Mouse (Mus musculus): Measurements from ENCODE around the gene 4930519P11Rik. TPM values are rescaled to one million over a fixed set of nuclear protein-coding genes. Genes with fewer than 3 reads are reported as not detected.

Gene 4930519P11Rik
- polyA plus RNA-seq, 1 experiment from 2014 or later, result not detected

DNA sequence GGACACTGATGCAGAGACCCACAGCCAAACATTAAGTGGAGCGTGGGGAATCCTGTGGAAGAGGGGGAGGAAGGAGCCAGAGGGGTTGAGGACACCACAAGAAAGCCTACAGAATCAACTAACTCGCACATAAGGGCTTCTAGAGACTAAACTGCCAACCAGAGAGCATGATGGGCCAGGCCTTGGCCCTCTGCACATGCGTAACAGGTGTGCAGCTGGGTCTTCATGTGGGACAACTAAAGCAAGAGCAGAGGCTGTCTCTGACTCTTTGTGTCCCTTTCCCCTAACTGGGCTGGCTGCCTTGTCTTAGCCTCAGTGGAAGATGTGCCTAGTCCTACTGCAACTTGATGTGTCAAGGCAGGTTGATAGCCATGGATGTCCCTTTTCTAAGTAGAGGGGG is 3.8 kb upstream of the 4930519P11Rik start:
- no peak overlapping the region for H3K27ac ChIP-seq (replicated peaks; ENCODE audit: low read depth, low read length)
- H3K4me1 ChIP-seq (ENCODE audit: control insufficient read depth, insufficient read depth, low read length), result no peaks in the 10 kb centered on the region
- no peak overlapping the region for H3K9ac ChIP-seq (replicated peaks; ENCODE audit: low read length)
- no peak overlapping the region for H3K4me2 ChIP-seq (ENCODE audit: low read depth, low read length)
- ATAC-seq (replicated peaks; ENCODE audit: insufficient number of reproducible peaks, low FRiP score, low TSS enrichment, low read depth) (no peak), DNase-seq (ENCODE audit: low spot score) (no peak)
- no peaks in the 10 kb centered on the region for H3K27me3 ChIP-seq (ENCODE audit: control insufficient read depth, insufficient read depth, low read length)
- H3K4me3 ChIP-seq (ENCODE audit: low read depth, low read length), result no peak overlapping the region
- H3K9me3 ChIP-seq (replicated peaks; ENCODE audit: control insufficient read depth, low read length), result no peaks in the 10 kb centered on the region
- no peaks in the 10 kb centered on the region for H3K36me3 ChIP-seq (replicated peaks; ENCODE audit: control insufficient read depth, insufficient read depth, low read depth, low read length)
- 86% methylated on average over 3 of the region's 3 CpGs for WGBS

DNA sequence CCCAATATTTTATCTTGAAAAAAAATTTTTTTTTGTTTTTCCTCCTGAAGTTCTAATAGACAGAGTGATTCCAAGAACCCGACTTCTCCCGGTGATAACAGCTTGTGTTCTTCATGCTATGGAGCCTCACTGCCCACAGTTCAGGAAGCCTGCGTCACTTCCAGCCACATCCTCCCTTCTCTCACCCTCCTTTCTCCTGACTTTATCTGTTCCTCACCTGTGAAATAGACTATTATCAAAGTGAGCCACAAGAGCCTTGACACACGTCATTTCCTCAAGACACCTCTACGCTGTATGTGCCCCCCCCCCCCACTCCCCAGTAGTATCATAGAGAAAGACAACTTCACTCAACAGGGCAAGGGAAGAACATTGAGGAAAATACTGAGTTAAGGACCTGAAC is 2.4 kb upstream of the 4930519P11Rik start:
- H3K4me1 ChIP-seq (ENCODE audit: control insufficient read depth, insufficient read depth, low read length), result no peaks in the 10 kb centered on the region
- no peaks in the 10 kb centered on the region for H3K27me3 ChIP-seq (ENCODE audit: control insufficient read depth, insufficient read depth, low read length)
- H3K9me3 ChIP-seq (replicated peaks; ENCODE audit: control insufficient read depth, low read length), result no peaks in the 10 kb centered on the region
- DNase-seq (ENCODE audit: low spot score) (no peak), ATAC-seq (replicated peaks; ENCODE audit: insufficient number of reproducible peaks, low FRiP score, low TSS enrichment, low read depth) (no peak)
- no peak overlapping the region for H3K9ac ChIP-seq (replicated peaks; ENCODE audit: low read length)
- no peaks in the 10 kb centered on the region for H3K36me3 ChIP-seq (replicated peaks; ENCODE audit: control insufficient read depth, insufficient read depth, low read depth, low read length)
- H3K27ac ChIP-seq (replicated peaks; ENCODE audit: low read depth, low read length), result no peak overlapping the region
- no peak overlapping the region for H3K4me2 ChIP-seq (ENCODE audit: low read depth, low read length)
- no peak overlapping the region for H3K4me3 ChIP-seq (ENCODE audit: low read depth, low read length)
- WGBS, result 90% methylated on average over 5 of the region's 5 CpGs

DNA sequence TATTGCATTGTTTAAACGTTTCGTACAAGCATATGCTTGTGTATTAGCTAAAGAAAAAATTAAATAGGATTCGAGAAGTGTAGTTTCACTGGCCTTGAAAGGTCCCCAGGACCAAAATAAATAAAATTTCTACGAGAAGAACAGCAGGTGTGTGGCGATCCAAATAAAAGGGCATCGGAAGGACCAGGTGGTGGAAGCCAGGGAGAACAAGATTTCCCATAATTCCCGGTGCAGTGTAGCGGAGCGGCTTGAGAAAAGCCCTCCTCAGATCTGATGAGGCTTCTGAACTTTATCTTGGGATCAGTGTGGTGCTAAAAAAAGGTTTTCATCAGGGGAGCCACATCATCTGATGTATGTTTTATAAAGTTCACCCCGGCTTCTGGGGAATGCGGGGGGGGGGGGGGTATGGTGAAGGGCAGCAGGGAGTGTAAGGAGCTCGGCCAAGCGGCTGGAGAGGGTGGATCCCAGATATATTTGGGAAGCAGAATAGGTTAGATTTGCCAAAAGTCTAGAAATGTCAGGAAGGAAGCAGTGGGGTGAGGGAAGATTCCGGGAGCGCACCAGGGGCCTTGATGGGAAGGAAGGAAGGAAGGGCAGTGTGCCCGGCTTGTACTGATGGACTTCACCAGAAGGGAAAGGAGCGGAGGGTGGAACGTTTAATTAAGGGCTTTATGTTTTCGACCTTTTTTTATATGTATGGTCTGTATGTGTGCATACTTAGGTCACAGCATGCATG is 1.8 kb upstream of the 4930519P11Rik start:
- WGBS, result 76% methylated on average over 19 of the region's 19 CpGs
- Histone ChIP-seq H3K27ac (replicated peaks; ENCODE audit: low read depth, low read length) (no peak overlapping the region), H3K4me1 (ENCODE audit: control insufficient read depth, insufficient read depth, low read length) (no peaks in the 10 kb centered on the region), H3K9ac (replicated peaks; ENCODE audit: low read length) (no peak overlapping the region), H3K4me2 (ENCODE audit: low read depth, low read length) (no peak overlapping the region), H3K9me3 (replicated peaks; ENCODE audit: control insufficient read depth, low read length) (no peaks in the 10 kb centered on the region), H3K4me3 (ENCODE audit: low read depth, low read length) (no peak overlapping the region), H3K27me3 (ENCODE audit: control insufficient read depth, insufficient read depth, low read length) (no peaks in the 10 kb centered on the region), H3K36me3 (replicated peaks; ENCODE audit: control insufficient read depth, insufficient read depth, low read depth, low read length) (no peaks in the 10 kb centered on the region)
- ATAC-seq (replicated peaks; ENCODE audit: insufficient number of reproducible peaks, low FRiP score, low TSS enrichment, low read depth), result no peak
- DNase-seq (ENCODE audit: low spot score), result no peak

DNA sequence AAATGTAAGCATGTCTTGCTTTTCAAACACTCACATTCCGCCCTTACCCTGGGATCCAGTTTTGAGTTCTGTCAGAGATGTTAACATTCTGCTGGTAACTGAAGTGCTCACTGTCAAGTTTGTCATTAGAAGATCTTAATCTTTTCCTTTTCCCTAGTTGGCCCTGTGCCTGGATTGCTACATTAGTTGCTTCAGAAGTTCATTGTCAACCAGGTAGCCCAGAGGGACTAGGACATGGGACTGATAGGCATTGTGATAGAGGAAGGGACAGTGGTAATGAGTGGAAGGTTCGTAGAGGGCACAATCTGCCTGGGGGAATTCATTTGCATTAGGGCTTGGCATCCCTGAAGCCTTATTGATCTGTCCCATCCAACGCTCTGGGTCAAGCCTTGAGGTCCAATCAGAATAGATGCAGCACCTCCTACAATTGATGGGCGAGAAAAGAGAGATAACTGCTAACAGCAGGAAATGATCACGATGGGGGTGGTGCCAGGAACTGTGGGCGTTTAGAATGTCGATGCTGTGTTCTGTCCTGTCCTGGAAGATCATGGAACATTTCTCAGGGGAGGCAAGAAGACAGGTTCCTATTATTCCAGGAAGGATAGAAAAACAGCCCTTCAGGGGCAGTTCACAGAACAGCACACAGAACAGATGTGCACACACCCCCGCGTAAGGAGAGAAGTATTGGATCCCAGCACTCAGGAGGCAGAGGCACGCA is 4.0 kb downstream of the 4930519P11Rik start:
- Histone ChIP-seq H3K4me2 (ENCODE audit: low read depth, low read length) (no peak overlapping the region), H3K9me3 (replicated peaks; ENCODE audit: control insufficient read depth, low read length) (no peaks in the 10 kb centered on the region), H3K4me1 (ENCODE audit: control insufficient read depth, insufficient read depth, low read length) (no peaks in the 10 kb centered on the region), H3K9ac (replicated peaks; ENCODE audit: low read length) (no peak overlapping the region), H3K36me3 (replicated peaks; ENCODE audit: control insufficient read depth, insufficient read depth, low read depth, low read length) (no peaks in the 10 kb centered on the region), H3K27ac (replicated peaks; ENCODE audit: low read depth, low read length) (no peak overlapping the region), H3K27me3 (ENCODE audit: control insufficient read depth, insufficient read depth, low read length) (no peaks in the 10 kb centered on the region), H3K4me3 (ENCODE audit: low read depth, low read length) (no peak overlapping the region)
- ATAC-seq (replicated peaks; ENCODE audit: insufficient number of reproducible peaks, low FRiP score, low TSS enrichment, low read depth), result no peak
- DNase-seq (ENCODE audit: low spot score), result no peak
- 60% methylated on average over 10 of the region's 10 CpGs for WGBS

DNA sequence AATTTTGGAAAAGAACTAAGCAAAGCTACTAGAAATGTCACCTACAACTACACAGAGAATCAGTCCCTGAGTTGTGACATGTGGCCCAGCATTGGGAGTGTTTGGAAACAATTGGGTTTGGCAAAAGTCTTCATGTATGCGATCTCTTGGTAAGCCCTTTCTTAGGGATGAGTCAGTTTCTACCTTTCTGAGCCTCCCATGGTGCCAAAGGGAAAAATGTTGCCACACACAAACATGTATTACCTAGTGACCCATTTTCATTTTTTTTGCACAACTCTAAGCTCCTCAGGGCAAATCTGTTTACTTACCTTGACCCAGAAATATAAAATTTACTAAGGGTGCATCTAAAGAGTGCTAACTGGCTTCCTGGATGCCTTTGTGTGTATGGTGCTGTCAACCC is 6.3 kb downstream of the 4930519P11Rik start:
- no peak overlapping the region for H3K4me2 ChIP-seq (ENCODE audit: low read depth, low read length)
- H3K4me1 ChIP-seq (ENCODE audit: control insufficient read depth, insufficient read depth, low read length), result no peaks in the 10 kb centered on the region
- DNase-seq (ENCODE audit: low spot score) (no peak), ATAC-seq (replicated peaks; ENCODE audit: insufficient number of reproducible peaks, low FRiP score, low TSS enrichment, low read depth) (no peak)
- WGBS, result 90% methylated on average over 1 of the region's 1 CpGs
- H3K9me3 ChIP-seq (replicated peaks; ENCODE audit: control insufficient read depth, low read length), result no peaks in the 10 kb centered on the region
- no peak overlapping the region for H3K9ac ChIP-seq (replicated peaks; ENCODE audit: low read length)
- H3K36me3 ChIP-seq (replicated peaks; ENCODE audit: control insufficient read depth, insufficient read depth, low read depth, low read length), result no peaks in the 10 kb centered on the region
- H3K27ac ChIP-seq (replicated peaks; ENCODE audit: low read depth, low read length), result no peak overlapping the region
- no peaks in the 10 kb centered on the region for H3K27me3 ChIP-seq (ENCODE audit: control insufficient read depth, insufficient read depth, low read length)
- no peak overlapping the region for H3K4me3 ChIP-seq (ENCODE audit: low read depth, low read length)

DNA sequence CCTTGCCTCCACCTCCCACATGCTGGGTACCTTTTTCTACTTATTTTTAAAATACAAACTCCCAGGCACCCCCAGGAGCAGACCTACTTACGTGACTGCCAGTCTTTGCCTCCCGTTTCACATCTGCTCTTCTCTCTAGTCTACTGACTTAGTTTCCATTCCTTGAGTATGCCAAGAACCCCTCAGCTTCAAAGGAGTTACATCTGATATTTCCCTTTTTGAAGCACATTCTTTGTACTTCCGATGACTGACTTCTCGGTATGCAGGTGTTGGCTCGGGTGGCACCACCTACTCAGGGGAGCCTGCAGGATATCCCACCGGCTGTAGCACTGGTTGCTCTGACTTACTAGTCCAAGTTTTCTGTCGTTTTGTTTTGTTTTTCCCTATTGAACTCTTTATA is 9.1 kb downstream of the 4930519P11Rik start:
- no peak for ATAC-seq (replicated peaks; ENCODE audit: insufficient number of reproducible peaks, low FRiP score, low TSS enrichment, low read depth)
- no peaks in the 10 kb centered on the region for H3K36me3 ChIP-seq (replicated peaks; ENCODE audit: control insufficient read depth, insufficient read depth, low read depth, low read length)
- H3K27me3 ChIP-seq (ENCODE audit: control insufficient read depth, insufficient read depth, low read length), result no peaks in the 10 kb centered on the region
- peak overlapping the region; percentile 18 for H3K4me3 ChIP-seq (ENCODE audit: low read depth, low read length)
- peak overlapping the region; percentile 39 for H3K4me2 ChIP-seq (ENCODE audit: low read depth, low read length)
- no peaks in the 10 kb centered on the region for H3K4me1 ChIP-seq (ENCODE audit: control insufficient read depth, insufficient read depth, low read length)
- no peak overlapping the region for H3K27ac ChIP-seq (replicated peaks; ENCODE audit: low read depth, low read length)
- 37% methylated on average over 7 of the region's 7 CpGs for WGBS
- H3K9ac ChIP-seq (replicated peaks; ENCODE audit: low read length), result no peak overlapping the region
- H3K9me3 ChIP-seq (replicated peaks; ENCODE audit: control insufficient read depth, low read length), result no peaks in the 10 kb centered on the region
- no peak for DNase-seq (ENCODE audit: low spot score)

DNA sequence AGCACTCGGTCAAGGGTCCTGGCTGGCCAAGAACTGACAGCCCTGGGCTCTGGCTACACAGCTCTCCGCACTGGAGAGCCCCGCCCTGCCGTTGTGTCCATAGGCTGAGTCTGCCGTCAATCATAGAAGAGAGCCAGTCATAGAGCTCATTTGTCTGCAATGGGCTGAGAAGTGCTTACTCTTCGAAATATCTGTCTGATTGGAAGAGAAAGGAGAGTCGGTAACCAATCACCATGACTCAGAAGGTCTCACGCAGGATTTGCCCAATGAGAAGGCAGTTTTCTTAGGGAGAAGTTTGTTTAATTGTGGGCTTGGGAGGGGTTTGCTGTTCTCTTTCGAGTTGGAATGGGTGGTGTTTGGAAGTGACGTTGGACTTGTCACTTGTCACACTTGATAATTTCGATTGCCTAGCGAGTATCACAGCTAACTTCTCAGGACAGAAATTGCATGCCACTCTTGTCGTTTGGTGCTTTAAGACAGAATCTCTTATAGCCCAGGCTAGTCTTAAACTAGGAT is 9.5 kb downstream of the 4930519P11Rik start, which contains the start of gene Pxmp4:
TSS of gene Pxmp4 (minus strand) at position 71 of the 516 bp plus-strand sequence.
- Histone ChIP-seq H3K9ac (replicated peaks; ENCODE audit: low read length) (peak within 1 kb of the TSS; percentile 75), H3K27ac (replicated peaks; ENCODE audit: low read depth, low read length) (no peak within 1 kb of the TSS), H3K4me3 (ENCODE audit: low read depth, low read length) (peak within 1 kb of the TSS; percentile 70), H3K36me3 (replicated peaks; ENCODE audit: control insufficient read depth, insufficient read depth, low read depth, low read length) (no peaks in the 10 kb centered on the region), H3K9me3 (replicated peaks; ENCODE audit: control insufficient read depth, low read length) (no peaks in the 10 kb centered on the region), H3K27me3 (ENCODE audit: control insufficient read depth, insufficient read depth, low read length) (no peaks in the 10 kb centered on the region), H3K4me1 (ENCODE audit: control insufficient read depth, insufficient read depth, low read length) (no peaks in the 10 kb centered on the region), H3K4me2 (ENCODE audit: low read depth, low read length) (peak within 1 kb of the TSS; percentile 68)
- ATAC-seq (replicated peaks; ENCODE audit: insufficient number of reproducible peaks, low FRiP score, low TSS enrichment, low read depth), result peak; percentile 100
- peak; percentile 97 for DNase-seq (ENCODE audit: low spot score)
- WGBS, result under 1% methylated on average over 13 of the region's 13 CpGs

All from embryonic facial prominence, embryonic 11.5 days (tissue).